Mouse (Mus musculus) embryonic facial prominence, embryonic 10.5 days (tissue): ENCODE results near the gene Flnb. TPM values are rescaled to one million over a fixed set of nuclear protein-coding genes. Genes with fewer than 3 reads are reported as not detected.

Source experiments
- DNase-seq: peaks from one replicate; pipeline ENCODE4 v3.0.0-alpha.2; 2017; ENCODE audit warnings: low spot score
- H3K27ac ChIP-seq: fragments of 300-500 bp; sonication (generic); replicated peaks from 2 replicates; pipeline ENCODE4 v1.5.1; 2016; ENCODE audit warnings: mild to moderate bottlenecking
- H3K27me3 ChIP-seq: fragments of 300-500 bp; sonication (generic); replicated peaks from 2 replicates; pipeline ENCODE4 v1.6.1; 2016; ENCODE audit warnings: low read depth, mild to moderate bottlenecking; ENCODE audit not compliant: poor library complexity, severe bottlenecking
- H3K36me3 ChIP-seq: fragments of 300-500 bp; sonication (generic); replicated peaks from 2 replicates; pipeline ENCODE4 v1.6.1; 2016; ENCODE audit warnings: mild to moderate bottlenecking, moderate library complexity
- H3K4me1 ChIP-seq: fragments of 300-500 bp; sonication (generic); 2 replicates; pipeline ENCODE4 v1.6.1; 2016
- H3K4me3 ChIP-seq: fragments of 300-500 bp; sonication (generic); 2 replicates; pipeline ENCODE4 v1.5.1; 2016; ENCODE audit warnings: mild to moderate bottlenecking, moderate library complexity
- H3K9me3 ChIP-seq: fragments of 300-500 bp; sonication (generic); 2 replicates; pipeline ENCODE4 v1.6.1; 2016; ENCODE audit warnings: mild to moderate bottlenecking
- WGBS: fragments of 180-500 bp; shearing (Covaris S2); methylation state at CpG from one replicate; pipeline ENCODE4 v1.1.7; 2016; 5-methylcytosine and 5-hydroxymethylcytosine counted together
- polyA plus RNA-seq: library from polyadenylated mRNA; unstranded; fragments of >200 nt; fragmentation: Nextera tagmentation; extraction: Ambion mirVana; gene quantifications from 2 replicates; pipeline ENCODE4 v1.2.1, GENCODE M21; 2016

Flnb gene
- polyA plus RNA-seq, 1 experiment from 2014 or later: 20.4 TPM

DNA sequence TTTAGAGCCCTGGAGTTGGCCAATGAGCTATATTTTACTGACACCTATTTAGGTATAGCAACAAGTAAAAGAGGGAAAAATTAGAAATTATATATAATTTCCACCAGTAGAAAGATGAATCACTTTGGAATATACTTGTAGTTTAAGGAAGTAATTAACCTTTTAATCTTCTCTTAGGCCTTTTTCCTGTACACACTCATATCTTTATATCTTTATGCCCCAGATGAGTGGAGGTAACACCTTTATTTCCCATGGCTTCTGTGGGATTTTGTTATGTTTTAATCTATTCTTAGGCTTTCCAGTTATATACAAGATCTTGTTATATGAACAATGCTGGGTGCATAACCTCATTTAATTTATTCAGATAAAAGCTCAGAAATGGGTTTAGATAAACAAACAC lies 73.6 kb downstream of the Flnb start:
- no peaks in the 10 kb centered on the region for H3K27me3 ChIP-seq
- no peak for DNase-seq
- peaks cover 12% of the 10 kb centered on the region; the same call in 1 of the 2 replicates for H3K4me1 ChIP-seq
- no peak overlapping the region for H3K27ac ChIP-seq
- no peaks in the 10 kb centered on the region for H3K9me3 ChIP-seq
- peaks cover 87% of the 10 kb centered on the region for H3K36me3 ChIP-seq
- no peak overlapping the region for H3K4me3 ChIP-seq

DNA sequence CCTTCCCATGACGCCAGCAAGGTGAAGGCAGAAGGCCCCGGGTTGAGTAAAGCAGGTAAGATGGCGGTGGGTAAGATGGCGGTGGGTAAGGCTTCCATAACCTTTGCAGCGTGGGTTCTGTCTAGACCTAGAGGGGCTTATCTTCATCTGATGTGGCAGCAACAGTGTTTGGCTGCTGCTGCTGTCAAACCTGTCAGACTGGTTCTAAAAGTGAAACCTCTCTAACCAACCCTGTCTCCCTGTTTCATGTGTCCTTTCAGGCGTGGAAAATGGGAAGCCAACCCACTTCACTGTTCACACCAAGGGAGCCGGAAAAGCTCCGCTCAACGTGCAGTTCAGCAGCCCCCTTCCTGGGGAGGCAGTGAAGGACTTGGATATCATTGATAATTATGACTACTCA lies 78.4 kb downstream of the Flnb start:
- Histone ChIP-seq H3K27ac (no peak overlapping the region), H3K4me1 (0 out of 2 replicates have a peak, but pooled peaks cover 8% of the 10 kb centered on the region), H3K36me3 (peaks cover 86% of the 10 kb centered on the region), H3K27me3 (no peaks in the 10 kb centered on the region), H3K9me3 (no peaks in the 10 kb centered on the region), H3K4me3 (no peak overlapping the region)
- 88% methylated on average over 9 of the region's 9 CpGs for WGBS
- no peak for DNase-seq

DNA sequence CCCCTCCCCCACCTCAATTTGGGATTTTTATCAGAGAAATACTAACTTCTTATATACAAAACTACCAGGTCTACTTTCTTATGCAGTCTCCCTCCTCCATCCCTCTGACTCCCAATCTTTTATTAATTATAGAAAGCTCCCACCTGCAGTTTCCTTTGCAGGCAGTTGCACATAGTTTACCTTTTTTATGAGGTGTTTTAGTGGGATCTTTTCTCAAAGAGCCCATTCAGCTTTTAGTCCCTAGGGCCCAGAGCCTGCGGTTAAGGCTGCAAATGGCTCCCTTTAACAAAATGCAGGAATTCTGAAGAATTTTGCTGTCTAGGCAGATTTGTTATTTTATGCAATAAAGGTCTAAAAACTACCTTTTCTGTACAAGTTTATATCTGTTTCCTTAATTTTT lies 78.9 kb downstream of the Flnb start:
- WGBS: 78% methylated on average over 1 of the region's 1 CpGs
- DNase-seq: no peak
- H3K36me3 ChIP-seq: peaks cover 84% of the 10 kb centered on the region
- no peaks in the 10 kb centered on the region for H3K27me3 ChIP-seq
- no peak overlapping the region for H3K27ac ChIP-seq
- no peaks in the 10 kb centered on the region for H3K9me3 ChIP-seq
- no peak overlapping the region for H3K4me3 ChIP-seq
- 0 out of 2 replicates have a peak, but pooled peaks cover 9% of the 10 kb centered on the region for H3K4me1 ChIP-seq

DNA sequence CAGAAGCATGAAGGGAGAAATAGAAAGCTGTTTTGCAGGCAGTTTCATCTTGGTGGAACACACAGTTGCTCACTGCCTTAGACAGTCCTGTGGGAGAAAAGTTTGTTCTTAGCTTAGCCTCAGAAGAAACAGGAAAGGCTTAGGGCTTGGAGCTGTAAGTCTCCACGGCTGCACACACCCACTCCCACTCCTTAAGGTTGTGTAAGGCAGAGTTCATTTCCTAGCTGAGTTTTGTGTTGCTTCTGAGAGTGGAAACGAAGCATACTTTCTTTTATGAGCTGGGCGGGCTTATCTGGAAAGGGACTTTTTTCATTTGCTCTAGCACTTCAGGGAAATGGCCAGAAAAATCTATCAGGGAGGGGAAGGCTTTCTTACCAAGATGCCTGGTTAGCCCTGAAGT lies 82.2 kb downstream of the Flnb start:
- 80% methylated on average over 3 of the region's 3 CpGs for WGBS
- DNase-seq: no peak
- Histone ChIP-seq H3K36me3 (peaks cover 77% of the 10 kb centered on the region), H3K4me1 (0 out of 2 replicates have a peak, but pooled peaks cover 14% of the 10 kb centered on the region), H3K9me3 (no peaks in the 10 kb centered on the region), H3K27ac (no peak overlapping the region), H3K27me3 (no peaks in the 10 kb centered on the region), H3K4me3 (no peak overlapping the region)

DNA sequence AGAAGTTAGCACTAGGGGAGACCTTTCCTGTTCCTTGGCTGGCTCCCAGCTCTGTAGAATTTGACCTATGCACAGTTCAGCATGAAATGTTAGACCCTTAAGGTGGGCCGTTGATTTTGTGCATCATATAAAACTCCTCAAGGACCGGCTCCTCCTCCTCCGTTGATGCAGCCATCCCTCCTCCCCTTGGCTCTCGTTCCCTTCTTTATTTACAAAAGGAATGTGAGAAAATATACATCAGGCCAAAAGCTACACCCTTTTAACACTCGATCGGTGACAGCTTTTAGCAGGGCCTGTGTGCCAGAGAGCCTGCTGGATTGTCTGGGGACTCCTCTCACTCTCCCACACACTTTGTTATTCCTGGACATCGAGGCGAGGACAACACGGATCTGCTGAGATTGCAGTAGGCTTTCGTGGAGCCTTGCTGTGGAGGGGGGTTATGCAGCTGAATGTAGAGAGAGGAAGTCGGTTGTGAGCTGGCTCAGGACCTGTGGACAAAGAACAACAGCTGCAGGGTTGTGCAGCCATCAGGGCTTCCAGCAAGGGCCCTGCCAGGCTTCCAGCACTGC lies 82.8 kb downstream of the Flnb start:
- H3K9me3 ChIP-seq: no peaks in the 10 kb centered on the region
- 0 out of 2 replicates have a peak, but pooled peaks cover 14% of the 10 kb centered on the region for H3K4me1 ChIP-seq
- no peaks in the 10 kb centered on the region for H3K27me3 ChIP-seq
- H3K27ac ChIP-seq: peak overlapping the region; percentile 11; the same call in 1 of the 2 replicates
- no peak overlapping the region for H3K4me3 ChIP-seq
- H3K36me3 ChIP-seq: peaks cover 78% of the 10 kb centered on the region
- DNase-seq: no peak
- WGBS: 65% methylated on average over 11 of the region's 11 CpGs

DNA sequence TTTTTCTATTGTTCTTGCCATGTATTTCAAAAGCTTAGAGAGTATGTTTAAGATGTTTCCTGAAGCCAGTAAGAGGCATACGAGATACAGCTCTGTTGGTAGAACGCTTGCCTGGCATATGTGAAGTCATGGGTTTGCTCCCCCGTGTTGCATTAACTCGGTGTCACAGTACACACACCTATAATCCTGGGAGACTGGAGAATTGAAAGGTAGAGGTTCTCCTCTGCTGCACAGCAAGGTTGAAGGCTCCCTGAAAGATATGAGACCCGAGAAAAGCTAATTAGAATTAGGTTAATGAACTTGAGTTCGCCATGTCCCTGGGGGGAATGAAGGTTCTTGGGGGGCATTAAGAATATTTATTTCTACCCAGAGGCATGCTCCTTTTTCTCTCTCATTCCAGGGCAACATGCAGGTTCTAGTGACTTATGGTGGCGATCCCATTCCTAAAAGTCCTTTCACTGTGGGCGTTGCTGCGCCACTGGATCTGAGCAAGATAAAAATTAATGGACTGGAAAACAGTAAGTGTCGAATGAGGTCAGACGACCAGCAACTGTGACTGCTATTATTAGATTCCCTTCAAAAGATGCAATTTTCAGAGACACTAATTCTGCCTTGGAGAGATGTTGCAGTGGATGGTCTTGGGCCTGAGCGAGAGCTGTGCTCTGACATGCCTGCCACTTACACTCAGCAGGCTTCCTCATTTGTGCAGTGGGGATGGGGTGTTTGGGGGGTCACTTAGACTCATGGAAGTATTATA lies 83.9 kb downstream of the Flnb start:
- H3K27ac ChIP-seq: no peak overlapping the region
- H3K9me3 ChIP-seq: no peaks in the 10 kb centered on the region
- H3K4me1 ChIP-seq: 0 out of 2 replicates have a peak, but pooled peaks cover 11% of the 10 kb centered on the region
- 88% methylated on average over 12 of the region's 12 CpGs for WGBS
- H3K27me3 ChIP-seq: no peaks in the 10 kb centered on the region
- peaks cover 77% of the 10 kb centered on the region for H3K36me3 ChIP-seq
- no peak overlapping the region for H3K4me3 ChIP-seq
- no peak for DNase-seq

DNA sequence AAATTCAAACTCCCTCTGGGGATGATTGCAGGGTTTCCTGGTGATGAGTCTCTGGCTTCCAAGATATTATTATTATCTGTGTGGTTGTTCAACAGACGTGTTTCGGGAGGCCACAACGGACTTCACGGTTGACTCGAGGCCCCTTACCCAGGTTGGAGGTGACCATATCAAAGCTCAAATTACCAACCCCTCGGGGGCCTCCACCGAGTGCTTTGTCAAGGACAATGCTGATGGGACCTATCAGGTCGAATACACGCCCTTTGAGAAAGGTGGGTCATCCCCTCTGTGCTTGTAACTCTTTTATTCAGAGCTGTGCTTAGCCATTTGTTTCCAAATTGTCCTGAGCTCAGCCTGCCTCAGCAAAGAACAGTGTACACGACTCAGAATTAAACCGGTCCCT lies 89.3 kb downstream of the Flnb start:
- Histone ChIP-seq H3K36me3 (peaks cover 82% of the 10 kb centered on the region), H3K27me3 (no peaks in the 10 kb centered on the region), H3K4me3 (no peak overlapping the region), H3K27ac (no peak overlapping the region), H3K4me1 (0 out of 2 replicates have a peak, but pooled peaks cover 2% of the 10 kb centered on the region), H3K9me3 (no peaks in the 10 kb centered on the region)
- no peak for DNase-seq
- WGBS: 87% methylated on average over 11 of the region's 11 CpGs

DNA sequence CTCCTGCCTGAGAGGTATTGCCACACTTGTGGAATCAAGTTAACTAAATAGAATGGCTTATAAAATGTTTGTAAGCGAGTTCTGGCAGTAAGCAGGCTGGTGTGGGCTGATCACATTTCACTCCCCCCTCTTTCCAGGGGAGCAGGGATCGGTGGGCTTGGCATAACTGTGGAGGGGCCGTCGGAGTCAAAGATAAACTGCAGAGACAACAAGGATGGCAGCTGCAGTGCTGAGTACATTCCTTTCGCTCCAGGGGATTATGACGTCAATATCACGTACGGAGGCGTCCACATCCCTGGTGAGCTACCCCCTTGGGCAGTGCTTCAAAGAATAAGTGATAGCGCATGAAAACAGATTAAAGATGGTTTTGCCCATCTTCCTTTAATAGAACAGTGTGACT lies 91.7 kb downstream of the Flnb start:
- DNase-seq: no peak
- Histone ChIP-seq H3K27me3 (no peaks in the 10 kb centered on the region), H3K4me1 (peaks cover 15% of the 10 kb centered on the region), H3K9me3 (no peaks in the 10 kb centered on the region), H3K36me3 (peaks cover 83% of the 10 kb centered on the region), H3K27ac (no peak overlapping the region), H3K4me3 (no peak overlapping the region)
- WGBS: 84% methylated on average over 10 of the region's 10 CpGs

DNA sequence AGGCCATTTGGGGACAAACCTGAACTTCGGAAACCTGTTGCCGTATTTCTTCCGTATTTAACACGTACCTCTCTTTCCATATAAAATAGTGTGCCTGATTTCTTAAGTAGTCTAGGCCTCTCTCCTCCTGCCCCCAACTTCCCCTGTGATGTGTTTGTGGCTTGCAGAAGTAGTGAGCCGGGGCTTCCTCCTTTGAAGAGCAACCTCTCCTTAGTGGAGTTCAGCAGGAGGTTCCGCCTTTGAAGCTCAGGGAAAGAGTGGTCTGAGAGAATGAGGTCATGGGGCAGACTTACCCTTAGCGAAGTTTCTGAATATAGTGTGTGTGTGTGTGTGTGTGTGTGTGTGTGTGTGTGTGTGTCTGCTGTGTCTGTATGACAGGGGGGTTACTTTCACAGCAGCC lies 96.1 kb downstream of the Flnb start:
- Histone ChIP-seq H3K36me3 (peaks cover 87% of the 10 kb centered on the region), H3K9me3 (no peaks in the 10 kb centered on the region), H3K4me1 (peaks cover 19% of the 10 kb centered on the region), H3K27ac (no peak overlapping the region), H3K27me3 (no peaks in the 10 kb centered on the region), H3K4me3 (no peak overlapping the region)
- 70% methylated on average over 7 of the region's 7 CpGs for WGBS
- DNase-seq: no peak

DNA sequence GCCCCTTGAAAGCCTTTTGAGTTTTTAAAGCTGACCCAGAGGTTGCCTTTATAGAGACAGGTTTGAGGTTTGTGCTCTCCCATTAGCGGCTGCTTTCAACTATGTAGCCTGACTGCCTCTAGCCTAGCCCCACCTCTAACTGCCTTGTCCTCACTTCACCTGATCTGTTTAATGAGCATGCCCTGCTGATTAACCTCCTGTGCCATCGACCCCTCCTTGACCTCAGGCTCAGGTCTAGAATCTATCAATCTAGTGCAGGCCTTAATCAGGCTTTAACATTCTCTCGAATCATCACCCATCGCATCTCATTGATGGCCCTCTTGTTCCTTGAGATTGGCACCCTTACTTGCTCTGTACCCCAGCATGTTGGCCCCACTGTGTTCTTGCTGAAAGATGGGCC lies 96.7 kb downstream of the Flnb start:
- Histone ChIP-seq H3K27ac (no peak overlapping the region), H3K36me3 (peaks cover 89% of the 10 kb centered on the region), H3K4me1 (peaks cover 19% of the 10 kb centered on the region), H3K27me3 (no peaks in the 10 kb centered on the region), H3K9me3 (no peaks in the 10 kb centered on the region), H3K4me3 (no peak overlapping the region)
- 74% methylated on average over 4 of the region's 4 CpGs for WGBS
- DNase-seq: no peak

DNA sequence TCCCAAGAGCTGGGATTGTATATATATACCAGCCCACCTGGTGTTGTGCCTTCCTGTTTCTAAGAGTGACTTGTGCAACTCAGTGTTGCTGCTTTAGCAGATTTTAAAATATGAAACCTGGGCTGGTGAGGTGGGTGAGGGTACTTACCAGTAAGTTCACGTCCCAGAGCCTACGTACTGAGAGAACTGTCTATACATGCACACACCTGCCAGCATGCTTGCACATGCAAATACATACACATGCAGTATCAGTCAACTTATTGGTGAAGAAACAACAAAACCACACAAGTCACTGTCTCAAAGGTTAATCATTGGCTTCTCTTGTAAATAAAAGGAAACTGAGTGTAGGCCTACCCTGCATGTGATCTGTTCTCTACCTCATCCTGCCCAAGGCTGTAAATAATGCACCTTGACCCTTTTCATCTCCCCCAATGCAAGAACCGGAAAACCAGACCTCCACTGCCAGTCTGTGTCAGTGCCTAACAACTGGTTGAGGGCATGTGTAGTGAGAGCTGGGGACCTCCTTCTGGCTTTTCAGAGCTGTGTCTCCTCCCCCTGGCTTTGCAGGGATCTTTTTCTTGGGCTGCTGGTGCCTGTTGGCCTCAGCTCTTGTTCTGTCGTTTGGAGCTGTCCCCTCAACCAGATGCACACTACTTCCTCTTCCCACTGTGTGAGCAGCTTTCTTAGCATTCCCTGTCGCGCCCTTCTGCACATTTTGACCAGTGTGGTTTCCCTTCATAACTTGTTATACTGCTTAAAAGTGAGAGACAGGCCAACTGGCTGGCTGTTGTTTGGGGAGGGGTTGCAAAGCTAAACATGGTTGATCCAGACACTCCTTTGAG lies 100.6 kb downstream of the Flnb start:
- H3K27me3 ChIP-seq: no peaks in the 10 kb centered on the region
- DNase-seq: no peak
- peaks cover 14% of the 10 kb centered on the region for H3K4me1 ChIP-seq
- no peaks in the 10 kb centered on the region for H3K9me3 ChIP-seq
- peaks cover 90% of the 10 kb centered on the region for H3K36me3 ChIP-seq
- 89% methylated on average over 6 of the region's 6 CpGs for WGBS
- no peak overlapping the region for H3K4me3 ChIP-seq
- H3K27ac ChIP-seq: no peak overlapping the region

DNA sequence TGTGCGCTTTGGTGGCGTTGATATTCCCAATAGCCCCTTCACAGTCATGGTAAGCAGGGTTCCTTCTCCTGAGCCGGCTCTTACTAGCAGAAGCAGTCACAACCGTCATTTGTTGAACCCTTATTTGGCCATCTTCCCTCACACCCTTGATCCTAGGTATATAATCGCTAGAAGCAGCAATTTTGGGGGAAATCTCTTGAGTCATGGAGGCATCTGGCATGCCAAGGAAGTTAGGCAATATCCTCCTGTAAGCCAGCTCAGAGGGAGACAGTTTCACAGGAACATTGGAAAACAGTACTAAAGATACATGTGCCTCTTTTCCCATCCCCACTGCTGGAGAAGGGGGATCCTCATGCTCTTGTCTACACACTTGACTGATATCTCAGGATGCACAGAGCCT lies 101.6 kb downstream of the Flnb start:
- Histone ChIP-seq H3K27ac (no peak overlapping the region), H3K27me3 (no peaks in the 10 kb centered on the region), H3K36me3 (peaks cover 96% of the 10 kb centered on the region), H3K4me1 (peaks cover 5% of the 10 kb centered on the region), H3K9me3 (no peaks in the 10 kb centered on the region), H3K4me3 (no peak overlapping the region)
- WGBS: 94% methylated on average over 5 of the region's 5 CpGs
- DNase-seq: no peak
